Mouse (Mus musculus) MEL (cell line): ENCODE measurements around the gene Vmn1r13.

Experiments used
- CTCF ChIP-seq, 3 experiments: IDR thresholded peaks in 2 of 3; conservative IDR thresholded peaks in 1 of 3; 2 replicates each; pipeline ENCODE4 v1.5.1; 2011 to 2012; ENCODE audit warnings: low read length in 3 of 3, low read depth in 2 of 3, mild to moderate bottlenecking in 2 of 3, improper control_type of control experiment in 1 of 3, inconsistent platforms in 1 of 3, mixed read lengths in 1 of 3, moderate library complexity in 1 of 3; ENCODE audit not compliant: control insufficient read depth in 1 of 3, insufficient read depth in 1 of 3, poor library complexity in 1 of 3, severe bottlenecking in 1 of 3
- E2F4 ChIP-seq: IDR thresholded peaks from 2 replicates; pipeline ENCODE4 v1.6.1; 2011; ENCODE audit warnings: low read depth, low read length, improper control_type of control experiment, borderline replicate concordance
- ELF1 ChIP-seq: IDR thresholded peaks from 2 replicates; pipeline ENCODE4 v1.6.1; 2014; ENCODE audit warnings: low read depth, mild to moderate bottlenecking, inconsistent platforms, low read length, improper control_type of control experiment, moderate library complexity
- EP300 ChIP-seq, 2 experiments: IDR thresholded peaks; 2 replicates each; pipeline ENCODE4 v1.6.1; 2011; ENCODE audit warnings: improper control_type of control experiment in 2 of 2, low read length in 2 of 2, low read depth in 1 of 2, mild to moderate bottlenecking in 1 of 2
- GABPA ChIP-seq: IDR thresholded peaks from 2 replicates; pipeline ENCODE4 v1.6.1; 2012; ENCODE audit warnings: low read depth, mild to moderate bottlenecking, inconsistent platforms, low read length, improper control_type of control experiment, moderate library complexity
- GATA1 ChIP-seq: IDR thresholded peaks from 2 replicates; pipeline ENCODE4 v1.6.1; 2011; ENCODE audit warnings: low read depth, low read length, improper control_type of control experiment
- MAX ChIP-seq: IDR thresholded peaks from 2 replicates; pipeline ENCODE4 v1.6.1; 2011; ENCODE audit warnings: low read length, improper control_type of control experiment
- MAZ ChIP-seq: IDR thresholded peaks from 2 replicates; pipeline ENCODE4 v1.6.1; 2012; ENCODE audit warnings: low read depth, mild to moderate bottlenecking, inconsistent platforms, low read length, improper control_type of control experiment
- MYB ChIP-seq: IDR thresholded peaks from 2 replicates; pipeline ENCODE4 v1.6.1; 2011; ENCODE audit warnings: mild to moderate bottlenecking, low read depth, low read length, improper control_type of control experiment
- POLR2A ChIP-seq, 2 experiments: IDR thresholded peaks; 2 replicates each; pipeline ENCODE4 v1.6.1; 2011 to 2012; ENCODE audit warnings: low read length in 2 of 2, mild to moderate bottlenecking in 2 of 2, control low read depth in 1 of 2, improper control_type of control experiment in 1 of 2, low read depth in 1 of 2, moderate library complexity in 1 of 2; ENCODE audit not compliant: control insufficient read depth in 1 of 2, insufficient read depth in 1 of 2, poor library complexity in 1 of 2
- TCF12 ChIP-seq: IDR thresholded peaks from 2 replicates; pipeline ENCODE4 v1.6.1; 2014; ENCODE audit warnings: low read depth, mild to moderate bottlenecking, inconsistent platforms, low read length, improper control_type of control experiment, moderate library complexity
- USF1 ChIP-seq: IDR thresholded peaks from 2 replicates; pipeline ENCODE4 v1.6.1; 2014; ENCODE audit warnings: low read depth, mild to moderate bottlenecking, inconsistent platforms, low read length, improper control_type of control experiment, moderate library complexity
- USF2 ChIP-seq, 2 experiments: IDR thresholded peaks; 2 replicates each; pipeline ENCODE4 v1.6.1; 2011 to 2012; ENCODE audit warnings: improper control_type of control experiment in 2 of 2, low read length in 2 of 2, borderline replicate concordance in 1 of 2, inconsistent platforms in 1 of 2, low read depth in 1 of 2, mild to moderate bottlenecking in 1 of 2; ENCODE audit not compliant: insufficient read depth in 1 of 2
- ZMIZ1 ChIP-seq: IDR thresholded peaks from 2 replicates; pipeline ENCODE4 v1.6.1; 2012; ENCODE audit warnings: low read depth, mild to moderate bottlenecking, inconsistent platforms, low read length, improper control_type of control experiment, moderate library complexity

GRCm38 (mm10) chr6:57156619-57157018 is 46.5 kb upstream of the Vmn1r13 start, which contains the start of gene Vmn1r12:
- TF ChIP-seq CTCF (IDR thresholded peaks at IDR 0.05 in 2 of 3, conservative IDR thresholded peaks at IDR 0.05 in 1 of 3; ENCODE audit: control insufficient read depth in 1 of 3, insufficient read depth in 1 of 3, low read depth in 2 of 3, low read length in 3 of 3, poor library complexity in 1 of 3, severe bottlenecking in 1 of 3): no peak
- no peak for TF ChIP-seq MAX
- no peak for TF ChIP-seq EP300 (IDR thresholded peaks at IDR 0.05; ENCODE audit: low read depth in 1 of 2, low read length in 2 of 2)
- TF ChIP-seq MAZ: no peak
- TF ChIP-seq ELF1: no peak
- TF ChIP-seq GATA1: no peak
- TF ChIP-seq TCF12: no peak
- TF ChIP-seq USF2 (IDR thresholded peaks at IDR 0.05; ENCODE audit: borderline replicate concordance in 1 of 2, insufficient read depth in 1 of 2, low read depth in 1 of 2, low read length in 2 of 2): no peak
- TF ChIP-seq E2F4: no peak
- TF ChIP-seq POLR2A (IDR thresholded peaks at IDR 0.05; ENCODE audit: control insufficient read depth in 1 of 2, insufficient read depth in 1 of 2, low read depth in 1 of 2, low read length in 2 of 2, poor library complexity in 1 of 2): no peak
- no peak for TF ChIP-seq ZMIZ1
- TF ChIP-seq GABPA: no peak
- no peak for TF ChIP-seq MYB
- no peak for TF ChIP-seq USF1
